Mouse (Mus musculus) lung, embryonic 15.5 days (tissue): ENCODE measurements around the gene Ube2l6. TPM values are rescaled to one million over a fixed set of nuclear protein-coding genes. Genes with fewer than 3 reads are reported as not detected.

Experiments used
- polyA plus RNA-seq: library from polyadenylated mRNA; unstranded; fragments of >200 nt; fragmentation: Nextera tagmentation; extraction: Ambion mirVana; gene quantifications from 2 replicates; pipeline ENCODE4 v1.2.1, GENCODE M21; 2015

Gene Ube2l6
- polyA plus RNA-seq, 1 experiment from 2014 or later: 63.9 TPM

Other genes starting within 250 kb of the Ube2l6 start
- gene Ctnnd1, start 148.1 kb upstream of the Ube2l6 start, polyA plus RNA-seq: 61.5 and 66.0 TPM in 2 replicates
- gene Btbd18, start 139.7 kb upstream of the Ube2l6 start, polyA plus RNA-seq: 0.13 and 0.22 TPM in 2 replicates
- 356 and 375 TPM in 2 replicates for gene Selenoh, start 128.1 kb upstream of the Ube2l6 start, polyA plus RNA-seq
- not detected in 2 replicates for gene Gm28635, start 120.8 kb upstream of the Ube2l6 start, polyA plus RNA-seq
- 37.1 and 38.0 TPM in 2 replicates for gene Med19, start 120.4 kb upstream of the Ube2l6 start, polyA plus RNA-seq
- 118 and 121 TPM in 2 replicates for gene Tmx2, start 119.7 kb upstream of the Ube2l6 start, polyA plus RNA-seq
- 24.5 and 24.9 TPM in 2 replicates for gene Zdhhc5, start 83.6 kb upstream of the Ube2l6 start, polyA plus RNA-seq
- gene Clp1, start 71.5 kb upstream of the Ube2l6 start, polyA plus RNA-seq: 27.1 and 29.3 TPM in 2 replicates
- 6.3 and 6.6 TPM in 2 replicates for gene Ypel4, start 64.8 kb upstream of the Ube2l6 start, polyA plus RNA-seq
- 7.3 and 9.8 TPM in 2 replicates for gene Gm19426, start 55.2 kb upstream of the Ube2l6 start, polyA plus RNA-seq
- gene Serping1, start 23.4 kb upstream of the Ube2l6 start, polyA plus RNA-seq: 92.3 and 104 TPM in 2 replicates
- 0.20 and 0.27 TPM in 2 replicates for gene Smtnl1, start 23.8 kb downstream of the Ube2l6 start, polyA plus RNA-seq
- gene Timm10, start 28.2 kb downstream of the Ube2l6 start, polyA plus RNA-seq: 44.3 and 48.0 TPM in 2 replicates
- 15.1 and 15.9 TPM in 2 replicates for gene Slc43a1, start 40.0 kb downstream of the Ube2l6 start, polyA plus RNA-seq
- gene Rtn4rl2, start 87.9 kb downstream of the Ube2l6 start, polyA plus RNA-seq: 0.70 and 0.79 TPM in 2 replicates
- gene Slc43a3, start 137.8 kb downstream of the Ube2l6 start, polyA plus RNA-seq: 78.5 and 89.7 TPM in 2 replicates
- 0.20 and 0.24 TPM in 2 replicates for gene Prg2, start 181.6 kb downstream of the Ube2l6 start, polyA plus RNA-seq
- gene Prg3, start 189.4 kb downstream of the Ube2l6 start, polyA plus RNA-seq: not detected in 2 replicates
- gene Ssrp1, start 238.4 kb downstream of the Ube2l6 start, polyA plus RNA-seq: 298 and 303 TPM in 2 replicates
- 0.77 and 0.91 TPM in 2 replicates for gene P2rx3, start 238.6 kb downstream of the Ube2l6 start, polyA plus RNA-seq
- gene Tnks1bp1, start 249.2 kb downstream of the Ube2l6 start, polyA plus RNA-seq: 38.8 and 53.6 TPM in 2 replicates